Mouse (Mus musculus) kidney, embryonic 15.5 days (tissue): ENCODE measurements around the gene Mef2c. TPM values are rescaled to one million over a fixed set of nuclear protein-coding genes. Genes with fewer than 3 reads are reported as not detected.

ENCODE experiments used
- ATAC-seq: fragments of 200-750 bp; cut with Nextera tagmentation; replicated peaks from 2 replicates; pipeline ENCODE4 v1.8.0; 2017; ENCODE audit warnings: moderate TSS enrichment; ENCODE audit not compliant: low FRiP score
- H3K27ac ChIP-seq: fragments of 300-500 bp; sonication (generic); 2 replicates; pipeline ENCODE4 v1.5.1; 2015; ENCODE audit warnings: mild to moderate bottlenecking, inconsistent platforms
- H3K27me3 ChIP-seq: fragments of 300-500 bp; sonication (generic); 2 replicates; pipeline ENCODE4 v1.6.1; 2015; ENCODE audit warnings: inconsistent platforms
- H3K36me3 ChIP-seq: fragments of 300-500 bp; sonication (generic); 2 replicates; pipeline ENCODE4 v1.6.1; 2015; ENCODE audit warnings: inconsistent platforms
- H3K4me1 ChIP-seq: fragments of 300-500 bp; sonication (generic); 2 replicates; pipeline ENCODE4 v1.6.1; 2015; ENCODE audit warnings: inconsistent platforms
- H3K4me2 ChIP-seq: fragments of 300-500 bp; sonication (generic); 2 replicates; pipeline ENCODE4 v1.6.1; 2015; ENCODE audit warnings: moderate library complexity, mild to moderate bottlenecking, inconsistent platforms
- H3K4me3 ChIP-seq: fragments of 300-500 bp; sonication (generic); replicated peaks from 2 replicates; pipeline ENCODE4 v1.5.1; 2015; ENCODE audit warnings: mild to moderate bottlenecking, inconsistent platforms
- H3K9ac ChIP-seq: fragments of 300-500 bp; sonication (generic); 2 replicates; pipeline ENCODE4 v1.6.1; 2015; ENCODE audit warnings: mild to moderate bottlenecking, inconsistent platforms
- H3K9me3 ChIP-seq: fragments of 300-500 bp; sonication (generic); replicated peaks from 2 replicates; pipeline ENCODE4 v1.6.1; 2016; ENCODE audit warnings: inconsistent platforms
- WGBS: fragments of 180-500 bp; shearing (Covaris S2); methylation state at CpG from one replicate; pipeline ENCODE4 v1.1.7; 2015; ENCODE audit warnings: mixed read lengths; 5-methylcytosine and 5-hydroxymethylcytosine counted together
- polyA plus RNA-seq: library from polyadenylated mRNA; unstranded; fragments of >200 nt; fragmentation: Nextera tagmentation; extraction: Ambion mirVana; gene quantifications from 2 replicates; pipeline ENCODE4 v1.2.1, GENCODE M21; 2015

The Mef2c gene
- polyA plus RNA-seq, 1 experiment from 2014 or later, result 53.6 TPM

DNA sequence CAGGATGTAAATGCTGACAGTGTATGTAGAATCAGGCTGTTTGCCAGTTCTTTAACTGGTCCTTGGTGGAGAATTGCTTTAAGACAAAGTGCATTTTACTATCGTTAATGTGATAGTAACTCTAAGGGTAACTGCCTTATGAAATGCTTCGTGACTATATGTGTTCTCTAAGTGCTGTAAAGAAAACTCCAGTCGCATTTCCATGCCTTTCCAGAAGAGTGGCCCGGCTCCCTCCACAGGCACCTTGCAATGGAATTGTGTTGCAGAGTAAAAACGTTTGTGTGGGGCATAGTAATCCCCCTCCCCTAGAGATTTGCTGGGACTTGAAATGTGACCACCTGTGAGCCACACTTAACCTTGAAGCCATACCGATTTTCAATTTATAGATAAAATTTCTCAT lies 22.2 kb downstream of the Mef2c start:
- ATAC-seq, result no peak
- 34% methylated on average over 6 of the region's 6 CpGs for WGBS
- no peaks in the 10 kb centered on the region for H3K36me3 ChIP-seq

DNA sequence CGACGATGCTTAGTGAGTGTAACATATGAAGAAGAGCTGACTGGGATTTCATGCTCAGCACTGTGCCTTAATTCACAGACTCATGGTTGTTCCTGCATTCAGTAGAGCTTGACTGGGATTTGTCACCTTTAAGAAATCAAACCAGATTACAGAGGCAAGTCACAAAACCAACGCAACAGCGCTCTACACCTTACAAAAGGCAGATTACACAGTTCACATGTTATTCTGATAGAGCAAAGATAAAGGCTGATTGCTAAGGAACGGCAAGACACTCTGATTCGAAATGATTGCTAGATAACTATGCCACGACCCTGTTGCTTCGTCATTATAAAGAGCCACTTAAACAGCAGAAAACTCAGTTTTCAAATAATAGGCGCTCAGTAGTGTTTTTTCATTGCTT lies 24.1 kb downstream of the Mef2c start:
- Histone ChIP-seq H3K27ac (no peak overlapping the region), H3K4me1 (no peaks in the 10 kb centered on the region), H3K9ac (no peak overlapping the region), H3K4me3 (no peak overlapping the region), H3K27me3 (no peaks in the 10 kb centered on the region), H3K9me3 (no peaks in the 10 kb centered on the region), H3K36me3 (no peaks in the 10 kb centered on the region), H3K4me2 (peak overlapping the region; percentile 4; the same call in 1 of the 2 replicates)
- no peak for ATAC-seq
- 74% methylated on average over 9 of the region's 9 CpGs for WGBS

More for the DNA sequence above, 22.2 kb downstream of the Mef2c start:
- no peak overlapping the region for H3K9ac ChIP-seq
- H3K27me3 ChIP-seq, result 0 out of 2 replicates have a peak, but pooled peaks cover 5% of the 10 kb centered on the region
- H3K9me3 ChIP-seq, result no peaks in the 10 kb centered on the region
- no peak overlapping the region for H3K27ac ChIP-seq
- H3K4me1 ChIP-seq, result no peaks in the 10 kb centered on the region
- H3K4me2 ChIP-seq, result peak overlapping the region; percentile 85; the same call in 1 of the 2 replicates
- H3K4me3 ChIP-seq, result peak overlapping the region; percentile 66

DNA sequence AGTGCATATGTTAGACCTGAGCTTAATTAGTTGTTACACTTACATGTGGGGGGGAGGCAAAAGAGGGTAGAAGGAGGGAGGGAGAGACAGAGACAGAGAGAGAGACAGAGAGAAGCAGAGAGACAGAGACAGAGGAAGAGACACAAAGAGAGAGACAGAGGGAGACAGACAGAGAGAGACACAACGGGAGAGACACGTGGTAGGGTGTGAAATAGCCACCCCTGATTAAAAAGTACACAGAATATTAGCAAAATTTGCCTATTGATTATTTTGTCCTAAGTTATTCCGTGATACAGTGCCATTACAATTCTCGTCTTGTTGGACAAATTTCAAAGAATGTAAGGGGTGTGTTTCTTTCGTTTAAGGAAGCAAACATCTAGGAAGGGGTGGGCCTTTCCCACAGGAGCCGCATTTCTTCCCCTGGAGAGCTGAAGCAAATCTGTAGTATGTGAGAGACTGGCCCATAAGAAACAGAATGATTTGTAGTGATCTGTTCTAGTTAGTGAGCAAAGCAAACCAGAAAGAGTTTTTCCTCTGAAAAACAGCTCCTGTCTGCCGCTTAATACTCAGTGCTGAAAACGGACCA lies 26.0 kb downstream of the Mef2c start:
- H3K27ac ChIP-seq, result no peak overlapping the region
- peak overlapping the region; percentile 29 for H3K4me2 ChIP-seq
- ATAC-seq, result no peak
- no peaks in the 10 kb centered on the region for H3K27me3 ChIP-seq
- H3K9me3 ChIP-seq, result no peaks in the 10 kb centered on the region
- H3K4me3 ChIP-seq, result no peak overlapping the region; the same call in 1 of the 2 replicates
- H3K9ac ChIP-seq, result no peak overlapping the region
- 57% methylated on average over 8 of the region's 8 CpGs for WGBS
- no peaks in the 10 kb centered on the region for H3K4me1 ChIP-seq
- no peaks in the 10 kb centered on the region for H3K36me3 ChIP-seq

DNA sequence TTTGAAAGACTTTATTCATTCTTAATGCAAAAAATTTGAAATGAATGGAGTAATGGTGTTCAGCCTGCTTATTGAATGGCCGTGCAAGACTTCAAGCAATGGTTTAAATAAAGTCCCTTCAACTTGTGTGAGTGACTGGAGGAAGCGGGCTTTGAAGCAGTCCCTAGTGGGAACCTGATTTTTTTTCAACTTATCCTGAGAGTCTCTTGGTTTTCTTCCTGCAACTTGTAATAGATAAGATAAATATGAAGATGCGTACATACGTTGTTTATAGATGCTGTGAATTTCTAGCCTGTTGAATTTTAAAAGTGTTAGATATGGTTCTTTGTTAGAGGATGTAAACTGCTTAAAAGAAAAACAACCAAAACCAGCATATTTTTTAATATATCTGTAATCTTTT lies 27.1 kb downstream of the Mef2c start:
- no peaks in the 10 kb centered on the region for H3K9me3 ChIP-seq
- H3K4me1 ChIP-seq, result no peaks in the 10 kb centered on the region
- no peak overlapping the region for H3K4me2 ChIP-seq
- no peak overlapping the region for H3K27ac ChIP-seq
- ATAC-seq, result no peak
- no peaks in the 10 kb centered on the region for H3K27me3 ChIP-seq
- H3K9ac ChIP-seq, result no peak overlapping the region
- 83% methylated on average over 4 of the region's 4 CpGs for WGBS
- no peaks in the 10 kb centered on the region for H3K36me3 ChIP-seq
- H3K4me3 ChIP-seq, result no peak overlapping the region

DNA sequence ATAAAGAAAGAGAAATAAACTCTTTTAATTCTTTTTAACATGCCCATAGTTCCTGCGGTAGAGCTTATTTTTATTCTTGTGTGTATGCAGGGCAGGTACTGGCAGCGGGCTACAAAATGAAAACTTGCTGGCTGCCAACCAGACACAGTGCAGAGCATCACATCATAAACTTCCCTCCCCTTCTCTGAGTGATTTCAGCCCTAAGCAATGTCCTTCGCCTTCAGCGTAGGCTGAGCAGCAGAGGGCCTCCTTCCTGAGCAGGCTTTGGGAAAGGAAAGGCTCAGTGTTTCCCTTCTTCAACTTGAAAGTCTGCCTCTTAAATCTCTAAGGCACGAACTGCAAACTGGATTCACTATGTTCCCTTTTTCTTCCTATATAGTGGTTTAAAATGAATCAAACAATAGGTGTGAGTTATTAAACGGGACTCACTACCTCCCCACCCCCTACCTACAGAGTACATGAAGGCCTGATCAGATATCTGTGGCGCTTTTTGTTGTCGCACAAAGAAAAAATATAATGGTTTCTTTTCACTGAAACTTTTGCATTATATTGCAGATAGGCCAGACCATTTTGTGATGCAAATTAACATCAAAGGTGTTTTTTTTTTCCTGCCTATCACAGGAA lies 28.2 kb downstream of the Mef2c start:
- Histone ChIP-seq H3K4me3 (no peak overlapping the region), H3K27ac (no peak overlapping the region), H3K27me3 (no peaks in the 10 kb centered on the region), H3K9ac (no peak overlapping the region), H3K36me3 (no peaks in the 10 kb centered on the region), H3K9me3 (no peaks in the 10 kb centered on the region), H3K4me1 (no peaks in the 10 kb centered on the region), H3K4me2 (peak overlapping the region; percentile 16; the same call in 1 of the 2 replicates)
- WGBS, result 58% methylated on average over 8 of the region's 8 CpGs
- no peak for ATAC-seq

DNA sequence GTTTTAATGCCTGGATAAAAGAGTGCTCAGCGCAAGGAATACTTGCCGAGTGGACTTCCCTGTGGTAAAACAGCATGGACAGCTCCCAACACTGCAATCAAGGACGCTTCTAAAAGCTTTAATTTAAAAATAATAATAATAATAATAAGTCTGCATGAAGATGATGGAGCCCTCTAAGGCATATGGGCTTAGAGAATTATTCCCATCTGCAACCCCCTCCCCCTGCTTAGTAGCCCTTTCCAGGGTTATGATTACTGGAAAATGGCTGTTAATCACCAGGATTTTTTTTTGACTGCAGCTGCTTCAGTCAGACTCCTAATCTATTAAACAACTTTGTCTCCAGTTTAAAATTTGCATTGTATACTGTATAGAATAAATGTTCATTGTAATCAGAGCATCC lies 32.5 kb downstream of the Mef2c start:
- no peaks in the 10 kb centered on the region for H3K27me3 ChIP-seq
- no peak overlapping the region for H3K4me3 ChIP-seq
- no peak overlapping the region for H3K9ac ChIP-seq
- no peak overlapping the region for H3K27ac ChIP-seq
- H3K4me1 ChIP-seq, result no peaks in the 10 kb centered on the region
- WGBS, result 84% methylated on average over 3 of the region's 3 CpGs
- no peaks in the 10 kb centered on the region for H3K9me3 ChIP-seq
- H3K4me2 ChIP-seq, result no peak overlapping the region
- no peak for ATAC-seq
- H3K36me3 ChIP-seq, result no peaks in the 10 kb centered on the region

DNA sequence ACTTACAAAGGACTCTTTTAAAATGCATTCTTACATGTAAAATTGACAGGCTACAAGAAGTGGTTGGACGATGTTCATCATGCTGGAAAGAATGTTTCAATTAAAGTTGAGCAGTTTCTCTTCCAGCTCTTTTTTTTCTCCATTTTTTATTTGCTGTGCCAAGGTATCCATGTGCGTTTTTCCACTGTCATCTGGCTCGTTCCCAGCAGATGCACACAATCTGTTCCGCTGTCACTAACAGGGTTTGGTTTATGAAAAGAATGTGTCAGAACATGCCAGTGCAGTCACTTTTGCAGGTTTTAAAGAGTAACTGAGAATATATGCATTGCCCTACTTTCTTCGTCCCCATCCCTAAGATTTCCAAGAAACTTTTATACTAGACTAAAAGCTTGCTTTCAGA lies 33.3 kb downstream of the Mef2c start:
- H3K27me3 ChIP-seq, result no peaks in the 10 kb centered on the region
- no peak overlapping the region for H3K4me2 ChIP-seq
- no peak overlapping the region for H3K9ac ChIP-seq
- no peak overlapping the region for H3K4me3 ChIP-seq
- no peak for ATAC-seq
- H3K36me3 ChIP-seq, result no peaks in the 10 kb centered on the region
- H3K9me3 ChIP-seq, result no peaks in the 10 kb centered on the region
- H3K27ac ChIP-seq, result no peak overlapping the region
- 78% methylated on average over 5 of the region's 5 CpGs for WGBS
- H3K4me1 ChIP-seq, result no peaks in the 10 kb centered on the region

DNA sequence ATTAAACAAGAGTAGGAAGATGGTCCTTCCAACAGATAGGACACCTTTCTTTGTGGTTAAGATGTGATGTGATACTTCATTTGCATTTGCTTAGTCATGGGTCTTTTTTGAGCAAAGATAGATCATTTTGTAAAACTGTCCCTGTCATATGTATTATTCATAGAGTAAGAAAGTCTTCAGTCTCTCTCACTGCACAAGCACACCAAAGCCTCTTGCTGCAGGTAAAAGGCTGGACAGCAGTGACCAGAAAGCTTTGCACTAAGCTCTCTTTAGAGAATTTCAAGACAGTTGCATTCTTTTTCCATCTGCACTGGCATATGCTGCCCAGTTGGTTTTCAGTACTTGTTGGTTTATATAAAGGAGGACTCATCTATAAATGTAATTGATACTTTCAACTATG lies 36.1 kb downstream of the Mef2c start:
- Histone ChIP-seq H3K9me3 (no peaks in the 10 kb centered on the region), H3K4me3 (no peak overlapping the region), H3K36me3 (no peaks in the 10 kb centered on the region), H3K4me2 (no peak overlapping the region), H3K27ac (no peak overlapping the region), H3K4me1 (no peaks in the 10 kb centered on the region), H3K9ac (no peak overlapping the region), H3K27me3 (no peaks in the 10 kb centered on the region)
- ATAC-seq, result no peak

DNA sequence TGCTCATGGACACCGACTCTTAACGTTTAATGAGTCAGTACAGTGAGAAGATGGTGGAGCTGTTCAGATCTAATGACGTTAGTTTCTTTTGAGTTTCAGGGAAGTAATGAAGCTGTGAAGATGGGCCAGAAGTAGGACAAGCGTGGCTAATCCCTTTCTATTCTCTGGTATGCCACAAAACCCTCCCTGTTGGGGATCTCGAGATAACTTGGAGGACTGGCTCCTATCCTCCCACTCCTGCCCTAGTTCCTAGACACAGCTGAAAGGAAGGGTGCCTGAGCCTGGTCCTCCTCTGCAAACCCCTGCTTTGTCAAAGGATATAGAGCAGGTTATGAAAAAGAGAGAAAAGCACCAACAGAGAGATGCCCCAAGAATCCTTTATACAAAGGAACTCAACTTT lies 38.8 kb downstream of the Mef2c start:
- H3K9me3 ChIP-seq, result no peaks in the 10 kb centered on the region
- no peaks in the 10 kb centered on the region for H3K4me1 ChIP-seq
- no peak overlapping the region for H3K27ac ChIP-seq
- no peak overlapping the region for H3K9ac ChIP-seq
- WGBS, result 76% methylated on average over 5 of the region's 5 CpGs
- H3K4me3 ChIP-seq, result no peak overlapping the region
- no peak overlapping the region for H3K4me2 ChIP-seq
- no peaks in the 10 kb centered on the region for H3K27me3 ChIP-seq
- ATAC-seq, result no peak
- H3K36me3 ChIP-seq, result no peaks in the 10 kb centered on the region

DNA sequence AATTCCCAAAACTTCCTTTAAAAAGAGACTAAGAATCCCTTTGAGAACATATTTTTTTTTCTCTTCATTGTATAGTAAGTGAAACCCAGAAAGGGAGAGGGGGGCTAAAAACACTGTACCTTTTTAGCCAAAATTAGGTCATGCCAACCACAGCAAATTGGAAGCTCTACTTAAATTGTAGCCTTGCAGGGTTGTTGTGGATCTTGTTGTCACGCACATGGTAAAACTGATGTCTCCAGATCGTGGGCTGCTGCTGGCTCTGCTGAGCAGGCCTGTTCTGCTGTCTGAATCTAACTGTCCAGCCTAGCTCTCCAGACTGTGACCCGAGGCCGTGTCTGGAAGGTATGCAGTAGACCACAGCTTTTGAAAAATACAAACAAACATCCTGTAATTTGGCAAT lies 40.9 kb downstream of the Mef2c start:
- H3K9me3 ChIP-seq, result no peaks in the 10 kb centered on the region
- no peak overlapping the region for H3K27ac ChIP-seq
- H3K36me3 ChIP-seq, result no peaks in the 10 kb centered on the region
- H3K4me3 ChIP-seq, result no peak overlapping the region
- H3K4me1 ChIP-seq, result no peaks in the 10 kb centered on the region
- no peak for ATAC-seq
- no peaks in the 10 kb centered on the region for H3K27me3 ChIP-seq
- WGBS, result 66% methylated on average over 4 of the region's 4 CpGs
- H3K4me2 ChIP-seq, result no peak overlapping the region
- H3K9ac ChIP-seq, result no peak overlapping the region

DNA sequence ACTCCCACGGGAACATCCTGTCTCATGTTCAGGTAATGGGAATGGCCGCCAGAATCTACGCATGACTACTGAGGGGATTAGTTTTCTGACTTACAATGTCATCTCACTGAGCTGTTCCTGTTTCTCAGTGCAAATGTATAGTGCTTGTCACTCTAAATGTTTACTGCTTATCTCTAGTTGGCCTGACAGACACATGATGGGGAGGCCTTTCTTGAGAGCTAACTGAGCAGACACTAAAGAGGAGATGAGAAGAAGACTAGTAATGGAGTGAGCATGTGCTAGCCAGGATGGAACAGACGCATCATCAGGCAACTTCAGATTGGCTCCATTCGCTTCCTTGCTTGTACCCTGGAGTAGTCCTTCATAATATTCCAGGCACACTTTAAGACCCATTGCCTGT lies 43.0 kb downstream of the Mef2c start:
- 92% methylated on average over 5 of the region's 5 CpGs for WGBS

DNA sequence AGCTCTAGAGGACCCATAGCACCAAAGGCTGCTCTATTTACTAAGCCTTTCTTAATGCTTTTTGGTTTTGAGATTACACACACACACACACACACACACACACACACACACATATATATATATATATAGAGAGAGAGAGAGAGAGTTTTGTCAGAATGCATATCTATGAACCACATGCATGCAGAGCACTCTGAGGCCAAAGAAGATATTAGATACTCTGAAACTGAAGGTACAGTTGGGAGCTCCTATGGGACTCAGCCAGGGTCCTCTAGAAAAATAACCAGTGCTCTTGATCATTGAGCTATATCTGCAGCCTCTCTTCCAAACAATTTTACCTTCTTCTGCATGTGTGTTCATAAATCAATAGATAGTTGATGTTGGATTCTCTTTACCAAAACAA lies 47.4 kb downstream of the Mef2c start:
- H3K9ac ChIP-seq, result no peak overlapping the region
- no peaks in the 10 kb centered on the region for H3K27me3 ChIP-seq
- no peaks in the 10 kb centered on the region for H3K36me3 ChIP-seq
- no peaks in the 10 kb centered on the region for H3K9me3 ChIP-seq
- no peak for ATAC-seq
- H3K4me2 ChIP-seq, result no peak overlapping the region
- H3K4me1 ChIP-seq, result no peaks in the 10 kb centered on the region
- no peak overlapping the region for H3K27ac ChIP-seq
- no peak overlapping the region for H3K4me3 ChIP-seq

More for the DNA sequence above, 43.0 kb downstream of the Mef2c start:
- H3K9me3 ChIP-seq, result no peaks in the 10 kb centered on the region
- no peak overlapping the region for H3K27ac ChIP-seq
- H3K4me2 ChIP-seq, result no peak overlapping the region
- no peaks in the 10 kb centered on the region for H3K4me1 ChIP-seq
- no peak overlapping the region for H3K9ac ChIP-seq
- no peak for ATAC-seq
- H3K27me3 ChIP-seq, result no peaks in the 10 kb centered on the region
- H3K4me3 ChIP-seq, result no peak overlapping the region
- H3K36me3 ChIP-seq, result no peaks in the 10 kb centered on the region

DNA sequence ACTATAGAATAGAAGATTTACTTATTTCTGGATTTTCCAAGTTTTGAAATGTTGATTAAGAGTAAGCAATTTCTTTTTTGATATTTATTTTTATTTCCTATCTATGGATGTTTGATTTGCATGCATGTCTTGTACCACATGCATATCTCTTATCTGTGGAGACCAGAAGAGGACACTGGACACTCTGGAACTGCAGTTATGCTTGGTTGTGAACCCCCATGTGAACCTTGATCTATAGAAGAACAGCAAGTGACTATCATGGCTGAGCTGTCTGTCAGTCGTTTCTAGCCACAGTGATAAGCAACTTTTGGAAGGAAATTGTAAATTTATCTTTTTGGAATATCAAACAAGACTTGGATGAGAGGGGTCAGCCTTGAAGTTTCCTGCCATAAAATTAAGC lies 48.2 kb downstream of the Mef2c start:
- no peaks in the 10 kb centered on the region for H3K27me3 ChIP-seq
- H3K36me3 ChIP-seq, result no peaks in the 10 kb centered on the region
- no peak overlapping the region for H3K27ac ChIP-seq
- no peaks in the 10 kb centered on the region for H3K4me1 ChIP-seq
- no peaks in the 10 kb centered on the region for H3K9me3 ChIP-seq
- ATAC-seq, result no peak
- H3K9ac ChIP-seq, result no peak overlapping the region
- WGBS, result 61% methylated on average over 1 of the region's 1 CpGs
- H3K4me3 ChIP-seq, result no peak overlapping the region
- H3K4me2 ChIP-seq, result no peak overlapping the region
